ENCODE assay signal across 11 mouse cellular contexts in the genomic region with DNA sequence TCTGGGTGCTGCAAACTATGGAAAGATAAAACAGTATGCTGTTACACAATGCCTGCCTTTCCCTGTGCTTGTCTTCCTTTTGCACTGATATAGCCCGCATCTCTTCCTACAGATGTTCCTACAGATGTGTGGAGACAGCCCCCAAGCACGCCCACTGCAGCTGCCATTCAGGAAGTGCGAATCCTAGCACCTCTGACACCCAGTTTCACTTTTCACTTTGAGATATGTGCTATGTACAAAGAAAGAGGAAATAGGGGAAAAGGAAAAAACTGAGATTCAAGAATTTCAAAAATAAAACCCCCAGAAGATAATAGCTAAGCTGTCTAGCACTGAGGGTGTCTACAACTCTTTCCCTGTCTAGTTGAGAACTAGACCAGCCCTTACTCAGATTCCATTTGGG.
"Had no signal": no experiment of that assay in that cellular context is flagged by ENCODE, and none has a peak within 500 bp of the region (broad histone marks: within the 10 kb centered on the region; RNA-seq: fewer than 3 reads in every experiment).

No protein-coding gene starts in this region.

- DNase-seq: kidney, adult 11 months; kidney, adult 8-10 months; kidney, postnatal 14 days; kidney, postnatal 4 days; liver, embryonic 13.5 days; lung, adult 2 months; lung, postnatal 14 days; lung, postnatal 4 days; midbrain, embryonic 14.5 days; thymus, adult 2 months; thymus, postnatal 14 days had no signal
